Mouse (Mus musculus) forebrain, embryonic 13.5 days (tissue): ENCODE data around the gene Nfia. TPM values are rescaled to one million over a fixed set of nuclear protein-coding genes. Genes with fewer than 3 reads are reported as not detected.

ENCODE experiments used
- ATAC-seq: fragments of 200-750 bp; cut with Nextera tagmentation; 2 replicates; pipeline ENCODE4 v1.8.0; 2017
- H3K27ac ChIP-seq: fragments of 300-500 bp; sonication (generic); 2 replicates; pipeline ENCODE4 v1.5.1; 2015; ENCODE audit warnings: inconsistent platforms, mild to moderate bottlenecking, moderate library complexity
- H3K27me3 ChIP-seq: fragments of 300-500 bp; sonication (generic); 2 replicates; pipeline ENCODE4 v1.6.1; 2015; ENCODE audit warnings: mild to moderate bottlenecking, inconsistent platforms
- H3K36me3 ChIP-seq: fragments of 300-500 bp; sonication (generic); 2 replicates; pipeline ENCODE4 v1.6.1; 2015; ENCODE audit warnings: mild to moderate bottlenecking, inconsistent platforms; ENCODE audit not compliant: poor library complexity, severe bottlenecking
- H3K4me1 ChIP-seq: fragments of 300-500 bp; sonication (generic); 2 replicates; pipeline ENCODE4 v1.6.1; 2015; ENCODE audit warnings: inconsistent platforms
- H3K4me2 ChIP-seq: fragments of 300-500 bp; sonication (generic); 2 replicates; pipeline ENCODE4 v1.6.1; 2015; ENCODE audit warnings: inconsistent platforms, mild to moderate bottlenecking, moderate library complexity
- H3K4me3 ChIP-seq: fragments of 300-500 bp; sonication (generic); 2 replicates; pipeline ENCODE4 v1.5.1; 2015; ENCODE audit warnings: mild to moderate bottlenecking, inconsistent platforms
- H3K9ac ChIP-seq: fragments of 300-500 bp; sonication (generic); 2 replicates; pipeline ENCODE4 v1.6.1; 2015; ENCODE audit warnings: mild to moderate bottlenecking, inconsistent platforms
- H3K9me3 ChIP-seq: fragments of 300-500 bp; sonication (generic); replicated peaks from 2 replicates; pipeline ENCODE4 v1.6.1; 2016; ENCODE audit warnings: inconsistent platforms
- WGBS: fragments of 180-500 bp; shearing (Covaris S2); methylation state at CpG from one replicate; pipeline ENCODE4 v1.1.7; 2015; 5-methylcytosine and 5-hydroxymethylcytosine counted together
- polyA plus RNA-seq: library from polyadenylated mRNA; unstranded; fragments of >200 nt; fragmentation: Nextera tagmentation; extraction: Ambion mirVana; gene quantifications from 2 replicates; pipeline ENCODE4 v1.2.1, GENCODE M21; 2015

Nfia gene
- polyA plus RNA-seq, 1 experiment from 2014 or later = 121 TPM

DNA sequence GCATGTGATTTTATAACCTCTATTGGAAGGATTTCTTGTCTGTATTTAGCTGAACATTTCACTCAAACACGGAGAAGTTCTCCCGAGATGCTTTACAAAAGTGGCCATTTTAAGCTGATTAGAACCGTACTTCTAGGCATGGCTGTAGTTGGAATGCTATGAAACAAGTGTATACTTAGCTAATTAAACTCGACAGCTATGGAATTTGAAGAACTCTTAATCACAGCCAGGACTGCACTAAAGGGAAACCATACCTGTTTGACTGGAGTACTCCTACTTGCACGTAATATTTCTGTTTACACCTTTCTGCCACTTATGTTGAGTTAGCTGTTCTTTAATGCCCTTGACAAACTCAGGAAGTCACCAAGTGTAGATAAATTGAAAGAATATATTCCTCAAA, 79.2 kb downstream of the Nfia start:
- H3K4me1 ChIP-seq = 0 out of 2 replicates have a peak, but pooled peaks cover 13% of the 10 kb centered on the region
- no peaks in the 10 kb centered on the region for H3K27me3 ChIP-seq
- no peaks in the 10 kb centered on the region for H3K9me3 ChIP-seq
- ATAC-seq = no peak
- H3K4me3 ChIP-seq = no peak overlapping the region
- no peaks in the 10 kb centered on the region for H3K36me3 ChIP-seq
- no peak overlapping the region for H3K9ac ChIP-seq
- 72% methylated on average over 5 of the region's 5 CpGs for WGBS
- H3K4me2 ChIP-seq = no peak overlapping the region
- H3K27ac ChIP-seq = no peak overlapping the region

DNA sequence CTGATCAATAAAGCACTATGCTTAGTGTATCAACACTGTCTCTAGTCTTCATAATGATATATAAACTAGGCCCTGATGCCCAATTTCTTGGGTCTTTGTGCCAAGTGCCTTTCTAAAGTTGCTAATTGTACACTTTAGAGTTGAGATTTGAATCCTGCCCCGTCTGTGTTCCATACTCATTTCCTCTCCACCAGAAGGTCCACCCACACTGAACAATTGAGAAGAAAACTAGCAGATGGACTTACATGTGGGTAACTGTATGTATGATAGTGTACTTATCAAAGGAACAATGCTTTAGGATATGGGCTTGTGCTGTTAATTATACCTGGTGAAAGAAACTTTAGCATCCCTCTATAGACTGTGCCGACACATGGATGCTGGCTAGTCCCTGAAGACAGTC, 80.1 kb downstream of the Nfia start:
- H3K36me3 ChIP-seq = no peaks in the 10 kb centered on the region
- ATAC-seq = no peak
- 0 out of 2 replicates have a peak, but pooled peaks cover 14% of the 10 kb centered on the region for H3K4me1 ChIP-seq
- no peak overlapping the region for H3K9ac ChIP-seq
- H3K4me2 ChIP-seq = no peak overlapping the region
- 88% methylated on average over 2 of the region's 2 CpGs for WGBS
- H3K4me3 ChIP-seq = no peak overlapping the region
- H3K27me3 ChIP-seq = no peaks in the 10 kb centered on the region
- H3K27ac ChIP-seq = no peak overlapping the region
- H3K9me3 ChIP-seq = no peaks in the 10 kb centered on the region

DNA sequence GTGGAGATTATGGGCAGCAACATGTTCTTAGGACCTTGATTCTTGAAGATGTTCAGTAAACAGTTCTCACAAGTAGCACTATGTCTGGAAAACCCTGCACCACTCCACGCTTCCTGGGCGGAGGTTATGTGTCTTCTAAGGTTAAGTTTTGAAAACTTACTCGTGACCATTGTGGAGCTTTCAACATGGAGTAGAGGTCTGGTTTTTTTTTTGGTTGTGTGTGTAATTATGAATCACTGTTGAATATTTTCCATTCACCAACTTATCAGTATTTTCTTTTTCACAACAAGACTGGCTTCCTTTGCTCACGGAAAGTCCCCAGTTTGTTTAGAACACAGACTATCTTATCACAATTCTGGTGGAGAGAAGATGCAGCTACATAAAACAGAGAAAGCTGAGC, 82.2 kb downstream of the Nfia start:
- H3K9ac ChIP-seq = no peak overlapping the region
- no peak overlapping the region for H3K4me2 ChIP-seq
- H3K4me1 ChIP-seq = peaks cover 25% of the 10 kb centered on the region
- no peak for ATAC-seq
- 93% methylated on average over 4 of the region's 4 CpGs for WGBS
- H3K9me3 ChIP-seq = no peaks in the 10 kb centered on the region
- no peak overlapping the region for H3K27ac ChIP-seq
- H3K27me3 ChIP-seq = no peaks in the 10 kb centered on the region
- no peak overlapping the region for H3K4me3 ChIP-seq
- H3K36me3 ChIP-seq = no peaks in the 10 kb centered on the region

DNA sequence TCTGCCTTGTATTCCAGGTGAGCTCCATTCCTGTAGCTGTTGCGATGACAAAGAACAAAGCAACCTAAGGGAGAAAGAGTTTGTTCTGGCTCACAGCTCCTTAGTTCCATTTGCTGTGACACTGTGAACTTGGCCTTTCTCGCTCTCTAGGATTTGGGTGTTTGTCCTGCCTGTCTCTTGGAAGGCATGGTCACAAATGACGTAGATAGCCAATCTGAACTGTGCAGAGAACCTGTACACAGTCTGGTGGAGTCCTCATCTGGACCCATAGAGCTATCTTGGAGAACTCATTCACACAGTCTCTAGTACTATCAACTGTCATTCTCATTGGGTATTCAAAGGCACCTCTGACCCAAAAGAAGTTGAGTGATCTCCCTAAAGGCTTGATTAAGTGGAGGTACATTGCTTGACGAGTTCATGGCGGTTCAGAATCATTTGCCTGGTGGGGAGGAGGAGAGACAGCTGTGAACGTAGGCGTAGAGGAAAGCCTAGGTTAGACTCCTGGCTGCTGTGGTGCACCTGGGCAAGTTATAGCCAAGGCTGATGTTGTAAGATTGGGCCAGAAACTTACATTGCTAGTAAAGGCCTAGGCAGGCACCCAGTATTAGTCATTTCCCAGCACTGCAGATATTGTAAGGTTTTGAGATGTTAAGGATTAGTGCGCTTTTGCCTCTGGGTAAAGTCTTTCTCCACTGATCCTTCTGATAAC, 83.3 kb downstream of the Nfia start:
- 95% methylated on average over 8 of the region's 8 CpGs for WGBS
- H3K27ac ChIP-seq = no peak overlapping the region
- peaks cover 24% of the 10 kb centered on the region for H3K4me1 ChIP-seq
- no peaks in the 10 kb centered on the region for H3K27me3 ChIP-seq
- no peak overlapping the region for H3K4me2 ChIP-seq
- no peak overlapping the region for H3K9ac ChIP-seq
- no peaks in the 10 kb centered on the region for H3K9me3 ChIP-seq
- H3K4me3 ChIP-seq = no peak overlapping the region
- ATAC-seq = no peak
- no peaks in the 10 kb centered on the region for H3K36me3 ChIP-seq

DNA sequence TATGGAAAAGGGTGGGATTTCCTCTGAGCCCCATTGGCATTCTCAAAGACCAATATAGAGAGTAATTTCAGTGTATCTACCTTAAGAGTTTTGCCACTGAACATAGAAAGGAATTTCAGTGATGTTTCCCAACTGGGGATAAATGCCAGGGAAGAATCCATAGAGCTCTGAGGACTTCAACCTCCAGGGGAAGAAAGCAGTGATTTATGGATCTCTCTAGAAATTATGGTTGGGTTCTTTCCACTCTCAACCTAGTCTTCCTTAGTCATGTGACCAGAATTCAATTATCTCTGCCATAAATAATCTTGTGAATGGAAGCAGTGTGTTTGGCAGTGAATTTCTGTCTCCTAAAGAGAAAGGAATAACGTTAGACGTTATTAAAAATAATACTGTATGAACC, 85.0 kb downstream of the Nfia start:
- no peaks in the 10 kb centered on the region for H3K27me3 ChIP-seq
- H3K4me1 ChIP-seq = peaks cover 21% of the 10 kb centered on the region
- no peak for ATAC-seq
- H3K27ac ChIP-seq = no peak overlapping the region
- H3K4me2 ChIP-seq = no peak overlapping the region
- H3K4me3 ChIP-seq = no peak overlapping the region
- WGBS = 85% methylated on average over 2 of the region's 2 CpGs
- no peaks in the 10 kb centered on the region for H3K36me3 ChIP-seq
- no peak overlapping the region for H3K9ac ChIP-seq
- no peaks in the 10 kb centered on the region for H3K9me3 ChIP-seq

DNA sequence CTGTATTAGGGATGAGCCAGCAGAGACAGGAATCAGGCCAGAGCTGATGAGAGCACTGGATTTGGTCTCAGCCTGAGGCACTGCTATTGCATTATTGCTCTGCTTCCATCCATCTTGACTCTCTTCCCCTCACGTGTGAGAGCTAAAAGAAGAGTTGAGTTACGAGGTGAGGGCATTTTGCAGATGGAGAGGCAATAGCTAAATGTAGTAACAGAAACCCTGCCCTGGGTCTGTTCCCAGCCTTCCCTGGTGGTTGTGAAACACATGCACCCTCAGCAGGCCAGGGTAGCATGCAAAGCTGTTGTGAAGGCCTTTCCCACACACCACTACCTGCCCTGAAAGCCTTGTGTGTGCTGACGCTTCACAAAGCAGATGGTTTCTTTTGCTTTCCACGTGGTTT, 86.9 kb downstream of the Nfia start:
- peaks cover 25% of the 10 kb centered on the region for H3K4me1 ChIP-seq
- H3K4me2 ChIP-seq = no peak overlapping the region
- H3K4me3 ChIP-seq = no peak overlapping the region
- no peaks in the 10 kb centered on the region for H3K27me3 ChIP-seq
- WGBS = 78% methylated on average over 4 of the region's 4 CpGs
- no peaks in the 10 kb centered on the region for H3K9me3 ChIP-seq
- no peak for ATAC-seq
- H3K36me3 ChIP-seq = no peaks in the 10 kb centered on the region
- 0 out of 2 replicates have a peak overlapping the region, but pooled peaks have one; percentile 4 for H3K27ac ChIP-seq
- no peak overlapping the region for H3K9ac ChIP-seq

DNA sequence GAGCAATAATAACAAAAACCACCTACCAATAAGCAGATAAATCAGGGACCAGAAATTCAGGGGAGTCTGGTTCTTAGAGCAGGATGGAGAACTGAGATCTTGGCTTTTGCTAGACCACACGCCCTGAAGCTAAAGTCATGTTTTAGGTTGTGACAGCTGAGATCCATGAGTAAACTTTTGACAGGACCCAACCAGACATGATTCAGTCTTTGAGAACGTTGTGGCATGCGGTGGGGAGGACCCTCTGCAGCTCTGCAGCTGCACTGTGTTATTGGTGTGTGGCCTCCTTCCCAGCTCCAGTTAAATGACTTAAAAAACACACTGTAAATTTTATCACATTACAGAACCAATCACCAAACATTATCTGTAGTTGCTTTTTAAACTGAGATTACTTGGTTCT, 87.8 kb downstream of the Nfia start:
- ATAC-seq = no peak
- H3K4me1 ChIP-seq = peaks cover 33% of the 10 kb centered on the region
- no peak overlapping the region for H3K4me3 ChIP-seq
- H3K9me3 ChIP-seq = no peaks in the 10 kb centered on the region
- WGBS = 78% methylated on average over 3 of the region's 3 CpGs
- H3K27me3 ChIP-seq = no peaks in the 10 kb centered on the region
- H3K36me3 ChIP-seq = no peaks in the 10 kb centered on the region
- H3K4me2 ChIP-seq = no peak overlapping the region
- no peak overlapping the region for H3K9ac ChIP-seq
- no peak overlapping the region for H3K27ac ChIP-seq

DNA sequence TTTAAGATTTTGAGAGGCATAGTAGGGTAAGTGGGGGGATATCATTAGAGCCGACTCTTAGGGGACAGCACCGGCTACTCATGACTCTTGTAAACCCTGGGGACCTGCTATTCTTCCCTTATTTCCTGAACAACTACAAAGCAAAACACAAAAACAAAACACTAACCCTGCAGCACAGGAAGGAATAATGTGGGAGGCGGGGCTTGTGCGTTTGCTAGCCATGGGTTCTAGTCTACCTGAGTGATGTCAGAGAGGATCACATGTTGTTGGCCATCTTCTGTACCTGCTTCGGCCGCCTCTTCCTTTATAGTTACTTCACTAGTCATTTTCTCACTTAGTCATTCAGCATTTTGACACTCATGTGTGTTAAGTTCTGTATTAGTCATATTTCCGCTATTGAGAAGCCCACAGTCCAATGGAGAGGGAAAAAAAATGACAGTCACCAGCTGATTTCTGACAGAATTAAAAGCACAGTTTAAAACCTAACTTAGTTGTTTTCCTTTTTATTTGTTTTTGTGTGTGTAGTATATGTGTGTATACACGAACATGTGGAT, 88.3 kb downstream of the Nfia start:
- Histone ChIP-seq H3K4me3 (no peak overlapping the region), H3K27me3 (no peaks in the 10 kb centered on the region), H3K4me2 (no peak overlapping the region), H3K9me3 (no peaks in the 10 kb centered on the region), H3K27ac (no peak overlapping the region), H3K36me3 (no peaks in the 10 kb centered on the region), H3K9ac (no peak overlapping the region), H3K4me1 (peaks cover 33% of the 10 kb centered on the region)
- ATAC-seq = no peak
- WGBS = 94% methylated on average over 8 of the region's 8 CpGs

DNA sequence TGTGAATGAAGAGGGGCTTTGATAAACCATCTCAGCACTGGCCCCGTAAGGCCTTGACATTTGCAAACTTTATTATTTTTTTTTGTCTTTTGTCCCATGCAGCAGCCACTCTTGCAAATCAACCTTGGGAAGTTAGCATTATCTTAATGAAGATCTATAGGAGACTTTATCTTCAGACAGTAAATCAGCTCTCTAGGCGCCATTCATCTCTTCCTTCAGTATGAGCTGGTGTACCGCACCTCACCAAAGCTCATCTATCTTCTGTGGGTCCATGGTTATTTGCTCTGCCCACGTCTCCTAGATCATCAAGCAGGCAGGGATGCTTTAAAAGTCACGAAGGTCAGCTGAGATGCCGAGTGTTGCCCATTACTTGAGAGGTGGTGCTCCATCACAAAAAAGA, 89.8 kb downstream of the Nfia start:
- H3K4me1 ChIP-seq = peaks cover 34% of the 10 kb centered on the region
- 93% methylated on average over 6 of the region's 6 CpGs for WGBS
- no peak for ATAC-seq
- no peak overlapping the region for H3K4me2 ChIP-seq
- H3K27me3 ChIP-seq = no peaks in the 10 kb centered on the region
- no peak overlapping the region for H3K9ac ChIP-seq
- H3K4me3 ChIP-seq = no peak overlapping the region
- no peaks in the 10 kb centered on the region for H3K36me3 ChIP-seq
- H3K27ac ChIP-seq = no peak overlapping the region
- H3K9me3 ChIP-seq = no peaks in the 10 kb centered on the region

DNA sequence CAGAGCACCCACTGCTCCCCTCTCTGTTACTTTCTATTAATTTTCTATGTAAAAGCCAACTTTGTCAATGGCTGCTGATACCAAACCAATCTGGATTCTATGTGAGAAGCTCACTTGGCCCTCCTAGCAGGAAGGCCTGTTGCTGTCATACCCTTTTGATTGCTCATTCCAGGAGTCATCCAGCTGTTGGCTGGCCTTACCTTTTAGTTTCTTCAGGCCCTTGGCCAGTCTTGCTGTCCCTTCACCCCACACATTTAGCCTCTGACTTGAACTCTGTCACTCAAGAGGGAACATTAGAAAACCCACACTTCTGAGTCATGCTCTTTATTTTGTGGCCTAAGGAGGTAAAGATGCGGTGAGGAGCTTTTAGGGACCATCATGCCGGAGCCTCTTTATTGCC, 91.7 kb downstream of the Nfia start:
- 97% methylated on average over 2 of the region's 2 CpGs for WGBS
- Histone ChIP-seq H3K4me1 (peaks cover 40% of the 10 kb centered on the region), H3K4me3 (no peak overlapping the region), H3K9me3 (no peaks in the 10 kb centered on the region), H3K36me3 (no peaks in the 10 kb centered on the region), H3K27me3 (no peaks in the 10 kb centered on the region), H3K27ac (no peak overlapping the region), H3K4me2 (no peak overlapping the region), H3K9ac (no peak overlapping the region)
- no peak for ATAC-seq

DNA sequence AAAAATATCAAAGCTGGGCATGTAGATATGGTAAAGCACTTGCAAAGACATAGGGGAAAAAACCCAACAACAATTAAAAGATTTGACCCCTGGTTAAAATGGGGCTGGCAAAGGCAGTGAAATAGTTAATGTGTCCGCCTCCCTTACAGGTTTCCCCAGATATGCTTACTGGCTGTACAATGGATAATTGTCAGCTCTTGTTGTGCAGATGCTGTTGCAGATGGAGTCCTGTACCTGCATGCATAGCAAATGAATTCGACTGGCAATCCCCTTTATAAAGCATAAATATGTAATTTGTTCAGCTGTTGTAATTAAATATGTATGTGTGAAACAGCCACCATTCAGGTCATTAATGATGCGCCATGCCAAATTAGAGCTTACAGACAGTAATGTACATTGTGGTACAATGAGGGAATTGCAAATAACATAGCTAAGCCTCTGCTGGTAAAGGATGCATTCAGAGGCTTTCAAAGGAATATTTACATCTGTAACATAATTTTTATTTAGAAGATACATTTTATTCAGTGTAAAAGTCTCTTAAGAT, 92.9 kb downstream of the Nfia start:
- Histone ChIP-seq H3K4me2 (no peak overlapping the region), H3K4me3 (no peak overlapping the region), H3K27ac (peak overlapping the region; percentile 41), H3K27me3 (no peaks in the 10 kb centered on the region), H3K9me3 (no peaks in the 10 kb centered on the region), H3K9ac (no peak overlapping the region), H3K4me1 (peaks cover 50% of the 10 kb centered on the region), H3K36me3 (no peaks in the 10 kb centered on the region)
- ATAC-seq = peak; percentile 42; the same call in 1 of the 2 replicates
- WGBS = 33% methylated on average over 3 of the region's 3 CpGs

DNA sequence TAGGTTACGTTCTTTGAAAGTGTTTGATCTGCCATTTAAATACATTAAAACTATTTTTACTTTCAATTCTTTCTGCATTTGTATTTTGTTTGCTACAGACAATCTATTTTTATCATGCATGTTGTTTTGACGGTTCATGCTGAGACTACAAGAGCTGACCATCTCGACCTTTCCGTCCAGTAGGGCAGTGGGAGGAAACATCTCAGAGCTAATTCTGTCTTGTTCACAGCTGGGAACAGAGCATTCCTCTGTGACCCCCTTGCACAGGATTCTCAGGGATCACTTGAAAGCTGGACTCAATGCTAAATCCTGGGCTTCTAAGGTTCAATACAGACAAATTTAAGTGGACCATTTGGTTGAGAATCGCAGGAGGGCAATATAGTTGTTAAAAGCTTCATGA, 93.9 kb downstream of the Nfia start:
- Histone ChIP-seq H3K4me2 (no peak overlapping the region), H3K9me3 (no peaks in the 10 kb centered on the region), H3K36me3 (no peaks in the 10 kb centered on the region), H3K27ac (no peak overlapping the region), H3K4me1 (peaks cover 59% of the 10 kb centered on the region), H3K9ac (no peak overlapping the region), H3K4me3 (no peak overlapping the region), H3K27me3 (no peaks in the 10 kb centered on the region)
- no peak for ATAC-seq
- WGBS = 70% methylated on average over 5 of the region's 5 CpGs
